Mouse (Mus musculus) small intestine, adult 2 months (tissue): ENCODE measurements at regions not wholly inside any gene's neighbourhood (a gene's known extent, or its start where the extent isn't known, plus 50 kb on each side); places are given as distances from the start of the nearest gene placed in this dataset.

Experiments used
- CTCF ChIP-seq: fragments of 200-500 bp; IDR thresholded peaks from 2 replicates; pipeline ENCODE4 v1.5.1; 2012; ENCODE audit warnings: low read depth, mild to moderate bottlenecking, control low read depth, inconsistent platforms, low read length, moderate library complexity, mixed read lengths; ENCODE audit not compliant: insufficient replicate concordance, insufficient read length; ENCODE audit errors: extremely low read depth
- POLR2A ChIP-seq: fragments of 200-500 bp; IDR thresholded peaks from 2 replicates; pipeline ENCODE4 v1.6.1; 2012; ENCODE audit warnings: low read depth, mild to moderate bottlenecking, control low read depth, inconsistent platforms, low read length, moderate library complexity

DNA sequence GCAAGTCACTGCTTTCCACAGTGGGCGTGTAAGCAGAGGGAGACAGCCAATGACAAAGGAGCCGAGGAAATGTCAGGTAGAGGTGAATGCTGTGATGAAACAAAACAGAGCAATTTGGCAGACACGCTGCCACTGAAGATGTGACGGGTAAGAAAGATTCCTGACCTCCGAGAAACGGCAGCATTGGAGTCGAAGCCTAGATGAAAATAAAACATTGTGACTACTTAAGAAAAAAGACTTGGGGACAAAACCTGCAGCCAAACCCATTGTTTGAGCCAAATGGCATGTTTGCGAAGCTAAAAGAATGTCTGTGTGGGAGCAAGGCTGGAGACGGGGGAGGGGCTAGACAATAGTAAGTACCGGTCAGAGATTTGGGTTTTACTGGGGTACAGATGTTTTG, 142.0 kb downstream of the Drd1 start:
- TF ChIP-seq CTCF = no peak
- TF ChIP-seq POLR2A = no peak
